Mouse (Mus musculus) ES-Bruce4 (cell line): Measurements from ENCODE around the gene Prss53. TPM values are rescaled to one million over a fixed set of nuclear protein-coding genes. Genes with fewer than 3 reads are reported as not detected.

Source experiments
- H3K27ac ChIP-seq: 2 replicates; pipeline ENCODE4 v1.5.1; 2012; ENCODE audit warnings: low read length, inconsistent platforms; ENCODE audit not compliant: insufficient read depth
- H3K27me3 ChIP-seq: 2 replicates; pipeline ENCODE4 v1.6.1; 2012; ENCODE audit warnings: mild to moderate bottlenecking, low read length, inconsistent platforms; ENCODE audit not compliant: control insufficient read depth, poor library complexity, insufficient read depth, severe bottlenecking
- H3K36me3 ChIP-seq: 2 replicates; pipeline ENCODE4 v1.6.1; 2012; ENCODE audit warnings: inconsistent platforms, mild to moderate bottlenecking, low read length, moderate library complexity; ENCODE audit not compliant: control insufficient read depth, poor library complexity, insufficient read depth, severe bottlenecking
- H3K4me1 ChIP-seq: one replicate; pipeline ENCODE4 v1.8.1; 2011; ENCODE audit warnings: low read length; ENCODE audit not compliant: control insufficient read depth, insufficient read depth
- H3K4me3 ChIP-seq: 2 replicates; pipeline ENCODE4 v1.5.1; 2011; ENCODE audit warnings: low read depth, mild to moderate bottlenecking, low read length
- H3K9ac ChIP-seq: 2 replicates; pipeline ENCODE4 v1.6.1; 2012; ENCODE audit warnings: low read depth, mild to moderate bottlenecking, inconsistent platforms; ENCODE audit not compliant: poor library complexity, severe bottlenecking
- H3K9me3 ChIP-seq: replicated peaks from 2 replicates; pipeline ENCODE4 v1.6.1; 2012; ENCODE audit warnings: mild to moderate bottlenecking, low read length, inconsistent platforms; ENCODE audit not compliant: control insufficient read depth, poor library complexity, insufficient read depth, severe bottlenecking
- CTCF ChIP-seq: IDR thresholded peaks from one replicate; pipeline ENCODE4 v1.8.1; 2011; ENCODE audit warnings: low read depth, low read length
- EP300 ChIP-seq: IDR thresholded peaks from 2 replicates; pipeline ENCODE4 v1.6.1; 2011; ENCODE audit warnings: low read depth, low read length; ENCODE audit not compliant: insufficient read depth
- POLR2A ChIP-seq: IDR thresholded peaks from one replicate; pipeline ENCODE4 v1.8.1; 2011; ENCODE audit warnings: low read length; ENCODE audit not compliant: insufficient read depth
- polyA plus RNA-seq: library from polyadenylated mRNA; stranded (reverse); fragments of >200 nt; gene quantifications from 2 replicates; pipeline ENCODE4 v1.2.4, GENCODE M21; 2011; ENCODE audit warnings: low read depth; ENCODE audit not compliant: missing spikeins, insufficient read depth, insufficient read length

The Prss53 gene
- polyA plus RNA-seq, 1 experiment: 0.46 TPM

- no peaks in the 10 kb centered on the region for H3K27me3 ChIP-seq
- H3K9ac ChIP-seq: no peak overlapping the region
- H3K4me1 ChIP-seq: no peaks in the 10 kb centered on the region
- no peak overlapping the region for H3K4me3 ChIP-seq
- peaks cover 21% of the 10 kb centered on the region for H3K36me3 ChIP-seq
- TF ChIP-seq POLR2A (no peak), EP300 (no peak), CTCF (no peak)
- H3K9me3 ChIP-seq: no peaks in the 10 kb centered on the region
- H3K27ac ChIP-seq: no peak overlapping the region
Observed at GRCm38 (mm10) chr7:127888821-127889220, 1.9 kb downstream of the Prss53 start.

DNA sequence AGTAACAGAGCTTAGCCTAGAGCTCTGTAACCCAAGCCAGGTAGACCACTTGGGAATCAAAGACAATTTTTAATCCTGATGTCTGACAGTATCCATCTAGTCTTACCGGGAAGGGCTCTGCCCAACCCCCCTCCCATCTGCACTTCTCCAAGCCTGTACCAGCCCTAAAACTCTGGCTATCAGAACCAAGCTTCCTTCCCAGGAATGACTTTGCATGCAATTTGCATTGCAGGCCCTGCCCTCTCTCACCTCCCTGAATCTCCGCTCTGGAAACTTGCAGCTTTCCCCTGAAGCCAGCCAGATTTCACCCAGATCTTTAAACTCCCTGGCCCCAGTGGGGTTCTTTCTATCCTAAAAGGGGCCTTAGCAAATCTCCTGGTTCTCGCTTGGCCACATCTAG is 3.0 kb downstream of the Prss53 start:
- TF ChIP-seq CTCF (no peak), POLR2A (no peak), EP300 (no peak)
- H3K4me1 ChIP-seq: no peaks in the 10 kb centered on the region
- no peaks in the 10 kb centered on the region for H3K9me3 ChIP-seq
- no peak overlapping the region for H3K4me3 ChIP-seq
- peaks cover 24% of the 10 kb centered on the region for H3K36me3 ChIP-seq
- no peak overlapping the region for H3K27ac ChIP-seq
- no peaks in the 10 kb centered on the region for H3K27me3 ChIP-seq
- H3K9ac ChIP-seq: no peak overlapping the region

GRCm38 (mm10) chr7:127887191-127887590 is 3.6 kb downstream of the Prss53 start:
- H3K27me3 ChIP-seq: no peaks in the 10 kb centered on the region
- no peaks in the 10 kb centered on the region for H3K9me3 ChIP-seq
- H3K4me3 ChIP-seq: no peak overlapping the region
- no peaks in the 10 kb centered on the region for H3K4me1 ChIP-seq
- no peak for TF ChIP-seq CTCF
- TF ChIP-seq EP300: no peak
- TF ChIP-seq POLR2A: no peak
- H3K36me3 ChIP-seq: peaks cover 28% of the 10 kb centered on the region
- no peak overlapping the region for H3K9ac ChIP-seq
- no peak overlapping the region for H3K27ac ChIP-seq

- Histone ChIP-seq H3K27me3 (no peaks in the 10 kb centered on the region), H3K9me3 (no peaks in the 10 kb centered on the region), H3K4me3 (no peak overlapping the region), H3K36me3 (peaks cover 35% of the 10 kb centered on the region), H3K27ac (no peak overlapping the region), H3K4me1 (no peaks in the 10 kb centered on the region), H3K9ac (no peak overlapping the region)
- TF ChIP-seq POLR2A: no peak
- no peak for TF ChIP-seq EP300
- no peak for TF ChIP-seq CTCF
Observed at GRCm38 (mm10) chr7:127886551-127886950, 4.2 kb downstream of the Prss53 start.

DNA sequence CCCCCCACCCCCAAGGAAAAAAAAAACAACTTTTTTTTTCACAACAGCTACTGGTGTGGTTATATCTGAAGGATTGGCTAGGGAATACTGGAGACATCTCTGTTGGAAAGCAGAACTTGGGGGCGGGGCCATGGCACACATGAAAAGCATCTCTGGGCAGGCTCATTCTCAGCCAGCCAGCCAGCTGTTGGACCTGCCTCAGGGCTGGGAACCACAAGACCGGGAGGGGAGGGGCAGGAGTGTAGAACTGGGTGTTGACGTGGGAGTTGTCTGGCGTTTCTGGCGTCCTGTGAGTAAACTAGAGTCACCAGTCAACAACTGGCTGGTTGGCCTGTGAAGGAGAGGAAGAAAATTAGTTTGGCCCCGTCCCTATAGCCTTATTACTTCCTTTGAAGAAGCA is 4.8 kb downstream of the Prss53 start:
- no peak for TF ChIP-seq POLR2A
- TF ChIP-seq CTCF: no peak
- TF ChIP-seq EP300: no peak
- H3K36me3 ChIP-seq: peaks cover 41% of the 10 kb centered on the region
- H3K27me3 ChIP-seq: no peaks in the 10 kb centered on the region
- no peak overlapping the region for H3K4me3 ChIP-seq
- no peak overlapping the region for H3K27ac ChIP-seq
- no peak overlapping the region for H3K9ac ChIP-seq
- H3K4me1 ChIP-seq: no peaks in the 10 kb centered on the region
- H3K9me3 ChIP-seq: no peaks in the 10 kb centered on the region

GRCm38 (mm10) chr7:127880431-127880830 is 10.3 kb downstream of the Prss53 start:
- no peaks in the 10 kb centered on the region for H3K9me3 ChIP-seq
- peaks cover 49% of the 10 kb centered on the region for H3K36me3 ChIP-seq

More at GRCm38 (mm10) chr7:127880431-127880830, 10.3 kb downstream of the Prss53 start:
- H3K9ac ChIP-seq: no peak overlapping the region
- no peak overlapping the region for H3K4me3 ChIP-seq
- TF ChIP-seq CTCF: peak; percentile 4
- TF ChIP-seq POLR2A: no peak
- no peak for TF ChIP-seq EP300
- no peaks in the 10 kb centered on the region for H3K27me3 ChIP-seq
- no peak overlapping the region for H3K27ac ChIP-seq
- no peaks in the 10 kb centered on the region for H3K4me1 ChIP-seq
